Mouse (Mus musculus) left cerebral cortex, adult 11 months (tissue): Measurements from ENCODE around the gene Mttp.

Experiments
- DNase-seq: peaks from one replicate; pipeline ENCODE4 v3.0.0; 2022; ENCODE audit warnings: low spot score

Gene Mttp

GRCm38 (mm10) chr3:138083073-138083637 is 61.6 kb downstream of the Mttp start:
- DNase-seq: no peak

- no peak for DNase-seq
Observed at GRCm38 (mm10) chr3:138078701-138079100, 66.1 kb downstream of the Mttp start.

- no peak for DNase-seq
Observed at GRCm38 (mm10) chr3:138077476-138078340, 67.1 kb downstream of the Mttp start.

- DNase-seq: no peak
Observed at GRCm38 (mm10) chr3:138075209-138075608, 69.6 kb downstream of the Mttp start.

GRCm38 (mm10) chr3:138074214-138074613 is 70.6 kb downstream of the Mttp start:
- no peak for DNase-seq

- DNase-seq: no peak
Observed at GRCm38 (mm10) chr3:138071476-138072073, 73.2 kb downstream of the Mttp start.

GRCm38 (mm10) chr3:138071004-138071403 is 73.8 kb downstream of the Mttp start:
- DNase-seq: no peak

- DNase-seq: no peak
Observed at GRCm38 (mm10) chr3:138069756-138070511, 74.8 kb downstream of the Mttp start.

GRCm38 (mm10) chr3:138068103-138068502 is 76.7 kb downstream of the Mttp start:
- no peak for DNase-seq

GRCm38 (mm10) chr3:138067288-138067687 is 77.5 kb downstream of the Mttp start, which contains the start of gene Gm5105:
Gm5105 (minus strand) TSS chr3:138067388.
- no peak for DNase-seq

- DNase-seq: peak; percentile 14
Observed at GRCm38 (mm10) chr3:138066348-138066856, 78.4 kb downstream of the Mttp start.

- no peak for DNase-seq
Observed at GRCm38 (mm10) chr3:138065930-138066329, 78.8 kb downstream of the Mttp start.

- no peak for DNase-seq
Observed at GRCm38 (mm10) chr3:138064732-138065645, 79.8 kb downstream of the Mttp start, which contains the start of gene 1110002E22Rik. 1110002E22Rik (plus strand) TSS chr3:138065052.

- no peak for DNase-seq
Observed at GRCm38 (mm10) chr3:138063731-138064329, 80.9 kb downstream of the Mttp start.

GRCm38 (mm10) chr3:138062673-138063072 is 82.1 kb downstream of the Mttp start:
- DNase-seq: no peak

GRCm38 (mm10) chr3:138061205-138061911 is 83.4 kb downstream of the Mttp start:
- no peak for DNase-seq

GRCm38 (mm10) chr3:138060429-138060828 is 84.3 kb downstream of the Mttp start:
- no peak for DNase-seq

GRCm38 (mm10) chr3:138058226-138058625 is 86.5 kb downstream of the Mttp start:
- no peak for DNase-seq

- DNase-seq: no peak
Observed at GRCm38 (mm10) chr3:138056976-138057375, 87.8 kb downstream of the Mttp start.

GRCm38 (mm10) chr3:138053969-138054368 is 90.8 kb downstream of the Mttp start:
- no peak for DNase-seq
